Mouse (Mus musculus) v-Abl transformed pro-B cells (cell line): ENCODE data around the gene Gm20929.
"Not testable (repeated sequence)": the region's sequence is repeated elsewhere in the genome, so short reads cannot be mapped to it uniquely, and the experiment has no call there.

Source experiments
- in situ Hi-C, 2 experiments: fragments of 400-800 bp; cut with MboI; formaldehyde crosslinking; loops; one replicate each; pipeline ENCODE4 v1.15.1; 2025; ENCODE audit not compliant: unreplicated experiment in 2 of 2

Gm20929 gene

DNA sequence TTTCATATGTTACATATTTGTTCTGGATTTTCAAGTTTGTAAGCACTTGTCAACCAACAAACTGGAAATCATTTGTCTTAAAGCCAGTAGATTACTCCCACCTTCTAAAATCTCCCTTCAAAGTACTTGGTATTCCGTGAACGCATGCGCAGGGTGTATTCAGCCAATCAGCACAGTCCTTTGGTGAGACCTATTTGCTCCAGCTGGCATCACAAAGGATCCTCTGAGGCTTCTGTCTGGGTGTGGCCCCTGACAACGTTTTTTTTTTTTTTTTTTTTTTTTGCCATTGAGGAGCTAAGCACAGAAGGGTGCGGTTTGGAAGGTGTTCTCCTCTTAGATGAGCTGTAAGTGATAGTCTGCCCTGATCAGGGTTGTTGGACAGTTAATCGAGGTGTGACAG, at the start of gene Gm20929:
Gm20929 (plus strand) TSS at position 301 of the 400 bp plus-strand sequence.
- in situ Hi-C loops = not testable (repeated sequence)
